Mouse (Mus musculus) kidney, embryonic 14.5 days (tissue): ENCODE data around the gene Per1. TPM values are rescaled to one million over a fixed set of nuclear protein-coding genes. Genes with fewer than 3 reads are reported as not detected.

ENCODE experiments used
- ATAC-seq: fragments of 200-750 bp; cut with Nextera tagmentation; 2 replicates; pipeline ENCODE4 v1.8.0; 2017; ENCODE audit warnings: moderate number of reproducible peaks, mild to moderate bottlenecking, moderate TSS enrichment, moderate library complexity; ENCODE audit not compliant: low FRiP score, low TSS enrichment
- H3K27ac ChIP-seq: fragments of 300-500 bp; sonication (generic); 2 replicates; pipeline ENCODE4 v1.5.1; 2014; ENCODE audit warnings: low read depth, mild to moderate bottlenecking, low read length, moderate library complexity, mixed read lengths
- H3K27me3 ChIP-seq: fragments of 300-500 bp; sonication (generic); 2 replicates; pipeline ENCODE4 v1.6.1; 2014; ENCODE audit warnings: mild to moderate bottlenecking, low read length; ENCODE audit not compliant: control insufficient read depth, insufficient read depth
- H3K36me3 ChIP-seq: fragments of 300-500 bp; sonication (generic); 2 replicates; pipeline ENCODE4 v1.6.1; 2014; ENCODE audit warnings: low read length, mixed read lengths; ENCODE audit not compliant: control insufficient read depth, insufficient read depth
- H3K4me1 ChIP-seq: fragments of 300-500 bp; sonication (generic); 2 replicates; pipeline ENCODE4 v1.6.1; 2014; ENCODE audit warnings: low read length, mixed read lengths; ENCODE audit not compliant: control insufficient read depth, insufficient read depth
- H3K4me2 ChIP-seq: fragments of 300-500 bp; sonication (generic); replicated peaks from 2 replicates; pipeline ENCODE4 v1.6.1; 2014; ENCODE audit warnings: low read depth, mild to moderate bottlenecking, low read length
- H3K4me3 ChIP-seq: fragments of 300-500 bp; sonication (generic); 2 replicates; pipeline ENCODE4 v1.5.1; 2014; ENCODE audit warnings: mild to moderate bottlenecking, low read length
- H3K9ac ChIP-seq: fragments of 300-500 bp; sonication (generic); 2 replicates; pipeline ENCODE4 v1.6.1; 2014; ENCODE audit warnings: low read depth, mild to moderate bottlenecking, low read length, moderate library complexity
- H3K9me3 ChIP-seq: fragments of 300-500 bp; sonication (generic); 2 replicates; pipeline ENCODE4 v1.6.1; 2016; ENCODE audit warnings: low read length; ENCODE audit not compliant: control insufficient read depth
- WGBS: fragments of 180-500 bp; shearing (Covaris S2); extraction: QIAGEN DNeasy Blood & Tissue Kit; methylation state at CpG from one replicate; pipeline ENCODE4 v1.1.7; 2014; 5-methylcytosine and 5-hydroxymethylcytosine counted together
- polyA plus RNA-seq: library from polyadenylated mRNA; unstranded; fragments of >200 nt; fragmentation: Nextera tagmentation; extraction: Ambion mirVana; gene quantifications from 2 replicates; pipeline ENCODE4 v1.2.1, GENCODE M21; 2014

The Per1 gene
- polyA plus RNA-seq, 1 experiment from 2014 or later = 8.9 TPM

DNA sequence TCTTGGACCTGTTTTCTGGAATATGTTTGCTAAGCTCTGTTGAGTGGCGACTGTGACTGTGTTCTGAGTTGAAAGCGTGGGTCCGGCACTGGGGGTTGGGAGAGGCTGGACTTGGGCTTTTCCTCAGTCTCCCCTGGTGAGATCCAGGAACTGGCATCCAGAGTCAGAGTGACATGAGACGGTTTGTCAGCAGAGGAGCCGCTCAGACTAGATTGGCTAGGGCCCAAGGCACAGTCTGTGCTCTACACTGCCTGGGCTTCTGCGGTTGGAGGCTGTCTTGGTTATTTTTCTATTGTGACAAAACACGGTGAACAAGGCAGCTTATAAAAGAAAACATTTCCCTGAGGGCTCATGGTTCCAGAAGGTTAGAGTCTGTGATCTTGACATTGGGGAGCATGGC lies 52.5 kb downstream of the Per1 start:
- no peak for ATAC-seq
- Histone ChIP-seq H3K36me3 (no peaks in the 10 kb centered on the region), H3K9me3 (no peaks in the 10 kb centered on the region), H3K4me1 (no peaks in the 10 kb centered on the region), H3K4me2 (no peak overlapping the region), H3K27ac (no peak overlapping the region), H3K4me3 (no peak overlapping the region), H3K9ac (no peak overlapping the region), H3K27me3 (no peaks in the 10 kb centered on the region)
- WGBS = 82% methylated on average over 7 of the region's 7 CpGs

DNA sequence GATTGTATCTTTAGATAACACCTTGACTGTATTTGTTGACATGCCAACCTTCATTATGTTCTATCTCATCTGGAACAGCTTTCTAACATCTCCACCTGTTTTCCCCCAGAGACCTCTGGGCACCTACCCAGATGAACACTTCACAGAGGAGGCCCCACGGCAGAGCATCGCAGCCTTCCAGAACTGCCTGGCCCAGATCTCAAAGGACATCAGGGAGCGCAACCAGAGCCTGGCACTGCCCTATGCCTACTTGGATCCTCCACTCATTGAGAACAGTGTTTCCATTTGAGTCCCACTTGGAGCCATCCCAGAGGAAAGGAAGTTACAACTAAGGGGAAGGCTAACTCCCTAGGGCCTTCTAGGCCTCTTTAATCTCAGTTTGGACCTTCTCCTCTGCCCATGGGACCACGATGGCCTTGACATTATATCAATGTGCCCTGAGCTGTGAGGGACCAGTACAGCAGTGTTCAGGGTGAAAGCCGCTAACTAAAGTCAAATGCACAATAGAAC lies 53.5 kb downstream of the Per1 start:
- H3K27ac ChIP-seq = no peak overlapping the region
- WGBS = 93% methylated on average over 5 of the region's 5 CpGs
- no peak overlapping the region for H3K9ac ChIP-seq

DNA sequence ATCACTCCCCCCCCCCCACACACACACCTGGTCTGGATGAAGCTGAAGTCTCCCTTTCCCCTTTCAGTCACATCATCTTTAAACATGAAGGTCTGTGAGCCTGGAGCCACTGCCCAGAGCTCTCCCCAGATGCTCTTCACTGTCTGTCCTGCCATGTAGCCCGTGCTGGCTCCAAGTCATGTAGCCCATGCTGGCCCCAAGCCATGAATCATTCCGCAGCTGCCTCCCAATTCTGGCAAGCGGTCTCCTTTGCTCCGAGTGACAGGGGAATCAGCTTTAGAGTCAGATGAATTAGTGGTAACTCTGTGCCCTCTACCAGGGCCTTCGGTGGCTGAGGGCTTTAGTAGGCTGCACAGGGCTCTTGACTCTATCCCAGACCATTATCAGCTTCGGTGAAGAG lies 54.7 kb downstream of the Per1 start:
- no peaks in the 10 kb centered on the region for H3K27me3 ChIP-seq
- 77% methylated on average over 6 of the region's 6 CpGs for WGBS
- no peaks in the 10 kb centered on the region for H3K4me1 ChIP-seq
- no peaks in the 10 kb centered on the region for H3K36me3 ChIP-seq
- no peak overlapping the region for H3K4me2 ChIP-seq
- no peak overlapping the region for H3K27ac ChIP-seq
- H3K9ac ChIP-seq = no peak overlapping the region
- no peaks in the 10 kb centered on the region for H3K9me3 ChIP-seq
- no peak for ATAC-seq
- H3K4me3 ChIP-seq = no peak overlapping the region

More for the DNA sequence above, 53.5 kb downstream of the Per1 start:
- no peak for ATAC-seq
- Histone ChIP-seq H3K4me3 (no peak overlapping the region), H3K4me1 (no peaks in the 10 kb centered on the region), H3K36me3 (no peaks in the 10 kb centered on the region), H3K27me3 (no peaks in the 10 kb centered on the region), H3K9me3 (no peaks in the 10 kb centered on the region), H3K4me2 (no peak overlapping the region)

DNA sequence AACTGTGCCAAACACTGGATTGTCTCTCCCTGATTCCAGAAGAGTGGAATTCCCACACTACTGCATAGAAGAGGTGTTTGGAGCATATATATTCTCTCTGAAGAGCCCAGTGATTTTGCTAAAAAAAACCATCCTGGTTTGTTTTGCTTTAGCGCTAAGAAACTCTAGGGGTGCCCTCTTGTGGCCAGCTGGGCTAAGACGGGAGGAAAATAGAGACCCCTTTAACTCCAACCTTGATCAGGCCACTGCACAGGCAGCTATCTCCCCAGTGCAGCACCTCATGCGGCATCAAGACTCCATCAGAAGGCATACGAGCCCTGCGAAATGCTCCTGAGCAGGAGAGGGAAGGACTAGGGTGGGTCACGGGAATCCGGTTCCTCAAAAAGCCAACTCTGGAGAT lies 55.4 kb downstream of the Per1 start:
- Histone ChIP-seq H3K9me3 (no peaks in the 10 kb centered on the region), H3K4me2 (peak overlapping the region; percentile 33), H3K4me3 (peak overlapping the region; percentile 10; the same call in 1 of the 2 replicates), H3K36me3 (no peaks in the 10 kb centered on the region), H3K27ac (no peak overlapping the region), H3K4me1 (no peaks in the 10 kb centered on the region), H3K9ac (no peak overlapping the region), H3K27me3 (no peaks in the 10 kb centered on the region)
- WGBS = 5% methylated on average over 7 of the region's 7 CpGs
- ATAC-seq = no peak

DNA sequence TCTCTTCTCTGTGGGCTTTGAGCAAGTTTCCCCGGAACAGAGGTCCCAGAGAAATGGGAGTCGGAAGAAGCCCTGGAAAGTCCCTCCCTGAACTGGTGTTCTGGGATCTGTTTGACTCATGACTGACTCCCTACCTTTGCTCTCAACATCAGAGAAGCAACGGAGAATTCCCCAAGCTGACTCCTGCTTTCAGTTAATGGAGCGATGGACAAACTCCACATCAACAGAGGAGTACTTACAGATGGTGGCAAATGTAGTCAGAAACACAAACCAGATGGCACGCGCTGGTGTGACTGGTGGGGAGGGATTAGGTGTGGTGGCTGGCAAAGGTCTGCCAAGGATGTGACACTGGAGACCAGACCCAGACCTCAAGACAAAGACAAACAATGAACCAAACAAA lies 56.0 kb downstream of the Per1 start:
- Histone ChIP-seq H3K9ac (0 out of 2 replicates have a peak overlapping the region, but pooled peaks have one; percentile 28), H3K27me3 (no peaks in the 10 kb centered on the region), H3K4me2 (peak overlapping the region; percentile 33), H3K27ac (no peak overlapping the region), H3K9me3 (no peaks in the 10 kb centered on the region), H3K4me1 (no peaks in the 10 kb centered on the region), H3K4me3 (peak overlapping the region; percentile 10; the same call in 1 of the 2 replicates), H3K36me3 (no peaks in the 10 kb centered on the region)
- no peak for ATAC-seq
- 57% methylated on average over 6 of the region's 6 CpGs for WGBS

DNA sequence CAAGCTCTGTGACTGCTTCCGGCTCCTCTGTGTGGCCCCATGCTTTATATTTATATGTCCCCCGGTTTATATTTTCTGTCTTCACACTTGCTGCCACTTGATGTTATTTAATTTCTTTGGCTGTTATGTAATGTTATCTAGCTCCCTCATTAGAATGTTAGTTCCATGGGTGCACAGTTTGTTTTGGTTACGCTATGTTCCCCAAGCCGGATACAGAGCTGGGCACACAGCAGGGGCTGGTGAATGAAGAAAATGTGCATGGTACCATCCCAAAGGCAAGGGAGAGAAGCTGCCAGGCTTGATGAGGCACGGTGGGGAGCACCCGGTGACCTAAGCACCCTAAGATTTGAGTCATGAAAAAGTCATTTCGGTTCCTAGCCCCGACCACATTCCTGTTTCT lies 58.8 kb downstream of the Per1 start:
- H3K27me3 ChIP-seq = peaks cover 14% of the 10 kb centered on the region
- no peak for ATAC-seq
- H3K27ac ChIP-seq = no peak overlapping the region
- H3K9ac ChIP-seq = no peak overlapping the region
- H3K9me3 ChIP-seq = no peaks in the 10 kb centered on the region
- no peak overlapping the region for H3K4me2 ChIP-seq
- no peak overlapping the region for H3K4me3 ChIP-seq
- 86% methylated on average over 8 of the region's 8 CpGs for WGBS
- H3K4me1 ChIP-seq = peaks cover 8% of the 10 kb centered on the region; the same call in 1 of the 2 replicates
- no peaks in the 10 kb centered on the region for H3K36me3 ChIP-seq

DNA sequence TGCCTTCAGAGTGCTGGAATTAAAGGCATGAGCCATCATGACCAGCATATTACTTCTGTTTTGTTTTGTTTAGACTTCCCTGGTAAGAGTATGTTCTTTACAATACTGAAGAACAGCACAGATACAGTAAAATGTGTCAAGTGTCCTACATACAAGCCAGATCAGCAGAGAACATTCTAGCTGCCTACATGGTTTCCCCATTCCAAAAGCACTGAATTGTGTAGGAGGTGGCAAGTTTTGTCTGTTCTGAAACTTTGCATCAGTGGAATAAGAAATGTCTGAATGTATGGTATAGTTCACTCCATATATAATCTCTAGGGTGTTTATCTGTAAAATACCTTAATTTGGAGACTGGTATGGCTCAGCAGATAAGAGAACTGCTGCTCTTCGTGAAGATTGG lies 60.3 kb downstream of the Per1 start:
- Histone ChIP-seq H3K36me3 (no peaks in the 10 kb centered on the region), H3K9me3 (no peaks in the 10 kb centered on the region), H3K9ac (no peak overlapping the region), H3K4me2 (no peak overlapping the region), H3K4me3 (no peak overlapping the region), H3K4me1 (peaks cover 8% of the 10 kb centered on the region; the same call in 1 of the 2 replicates), H3K27ac (no peak overlapping the region), H3K27me3 (peaks cover 14% of the 10 kb centered on the region)
- 59% methylated on average over 1 of the region's 1 CpGs for WGBS
- ATAC-seq = no peak

DNA sequence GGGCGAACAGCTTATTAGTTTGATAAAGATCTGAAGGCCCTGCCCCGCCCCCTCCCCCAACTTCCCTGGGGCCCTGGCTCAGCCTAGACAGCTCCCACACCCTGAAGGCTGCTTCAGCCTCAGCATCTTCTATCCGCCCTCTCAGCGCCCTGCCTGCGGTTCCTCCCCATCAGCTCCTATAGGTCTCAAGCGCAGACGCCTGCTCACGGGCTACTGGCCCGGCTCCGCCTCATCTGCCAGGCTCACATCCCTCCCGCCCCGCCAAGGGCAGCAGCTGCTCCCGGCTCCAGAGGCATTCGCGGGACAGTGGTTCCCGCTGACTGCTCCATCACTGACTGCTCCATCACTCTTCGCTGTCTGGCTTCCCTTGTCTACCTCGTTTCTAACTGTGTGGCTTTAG lies 61.8 kb downstream of the Per1 start, which contains the start of gene Alox12b:
Gene Alox12b, plus strand, starts transcription at position 190 of the 400 bp plus-strand sequence.
- Histone ChIP-seq H3K4me2 (peak within 1 kb of the TSS; percentile 31), H3K27ac (no peak within 1 kb of the TSS), H3K4me1 (peaks cover 8% of the 10 kb centered on the region; the same call in 1 of the 2 replicates), H3K36me3 (no peaks in the 10 kb centered on the region), H3K4me3 (peak within 1 kb of the TSS; percentile 19), H3K27me3 (peaks cover 14% of the 10 kb centered on the region), H3K9me3 (no peaks in the 10 kb centered on the region), H3K9ac (peak within 1 kb of the TSS; percentile 8; the same call in 1 of the 2 replicates)
- WGBS = 3% methylated on average over 18 of the region's 18 CpGs
- ATAC-seq = peak; percentile 79
